27 mouse cellular contexts compared by ENCODE assay signal in the genomic region with DNA sequence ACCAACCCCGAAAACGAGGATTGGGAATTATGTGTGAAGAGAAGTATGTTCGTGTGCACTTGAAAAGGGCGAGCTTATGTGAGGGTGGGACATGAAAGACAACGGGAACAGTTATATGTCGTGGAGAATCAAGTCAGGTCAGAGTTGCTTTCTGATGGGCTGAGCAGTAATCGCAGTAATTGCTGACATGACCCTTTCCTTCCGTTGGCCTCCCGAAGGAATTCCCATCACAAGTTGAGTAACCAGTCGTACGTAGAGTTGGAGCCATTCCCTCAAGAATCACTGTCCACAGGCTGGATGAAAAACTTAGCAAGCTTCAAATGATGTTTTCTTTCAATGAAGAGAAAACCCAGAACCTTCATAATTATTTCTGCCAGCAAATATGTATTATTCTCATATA. TPM values are rescaled to one million over a fixed set of nuclear protein-coding genes. Genes with fewer than 3 reads are reported as not detected.
DNase-seq lines count a peak whose midpoint lies in the region; ATAC-seq and TF ChIP-seq lines count a peak whose summit lies in the region.
"Had no signal": no experiment of that assay in that cellular context is flagged by ENCODE, and none has a peak within 500 bp of the region (broad histone marks: within the 10 kb centered on the region; RNA-seq: fewer than 3 reads in every experiment).

No protein-coding gene starts in this region.

- no peak overlapping the region for H3K27ac ChIP-seq in liver, adult 2 months (replicated peaks; ENCODE audit: insufficient read depth, low read depth, low read length)
- no peak overlapping the region for H3K27ac ChIP-seq in liver, postnatal 0 days (ENCODE audit: low read depth)
- H3K27ac ChIP-seq in hindbrain, embryonic 13.5 days, result no peak overlapping the region
- H3K27ac ChIP-seq: embryonic facial prominence, embryonic 13.5 days; forebrain, embryonic 10.5 days; forebrain, embryonic 13.5 days; heart, adult 2 months; heart, embryonic 10.5 days; heart, embryonic 13.5 days; hindbrain, embryonic 12.5 days; intestine, embryonic 15.5 days had no signal

- H3K4me3 ChIP-seq in liver, adult 2 months (ENCODE audit: insufficient read depth, low read depth, low read length), result no peak overlapping the region
- H3K4me3 ChIP-seq in liver, postnatal 0 days (ENCODE audit: low read depth, low read length), result no peak overlapping the region
- no peak overlapping the region for H3K4me3 ChIP-seq in hindbrain, embryonic 13.5 days
- H3K4me3 ChIP-seq: embryonic facial prominence, embryonic 13.5 days; forebrain, embryonic 10.5 days; forebrain, embryonic 13.5 days; heart, adult 2 months; heart, embryonic 10.5 days; heart, embryonic 13.5 days; hindbrain, embryonic 12.5 days; intestine, embryonic 15.5 days had no signal

- TF ChIP-seq CTCF in liver, adult 2 months (IDR thresholded peaks at IDR 0.05; ENCODE audit: low read depth, low read length), result no peak
- no peak for TF ChIP-seq CTCF in liver, postnatal 0 days (IDR thresholded peaks at IDR 0.05; ENCODE audit: low read depth)

- DNase-seq in adrenal gland, postnatal 10 days, result peak; percentile 14
- DNase-seq in adrenal gland, adult (ENCODE audit: inconsistent age in 2 of 2, low spot score in 1 of 2), result no peak
- DNase-seq in liver, adult 2 months (ENCODE audit: extremely low read depth, low read depth, low spot score), result peak; percentile 7
- DNase-seq in liver, postnatal 0 days, result no peak
- peak; percentile 78 for DNase-seq in adipocyte (ENCODE audit: low spot score)
- no peak for DNase-seq in frontal cortex, adult 2 months (ENCODE audit: extremely low spot score in 1 of 2, low spot score in 1 of 2)
- DNase-seq: adrenal gland, postnatal 14 days; cerebellum, adult 11 months; cerebellum, adult 2 months; cerebellum, adult 9-11 months; cerebellum, postnatal 25 days; forebrain, postnatal 0 days; gastrocnemius, postnatal 25 days; heart, adult 2 months; heart, postnatal 14 days had no signal

- H3K4me1 ChIP-seq in liver, adult 2 months (ENCODE audit: control insufficient read depth, insufficient read depth, low read length), result no peaks in the 10 kb centered on the region
- no peaks in the 10 kb centered on the region for H3K4me1 ChIP-seq in liver, postnatal 0 days (ENCODE audit: insufficient read depth)
- no peaks in the 10 kb centered on the region for H3K4me1 ChIP-seq in hindbrain, embryonic 13.5 days (replicated peaks)
- H3K4me1 ChIP-seq: forebrain, embryonic 10.5 days; forebrain, embryonic 13.5 days; heart, embryonic 10.5 days; heart, embryonic 13.5 days; hindbrain, embryonic 12.5 days; intestine, embryonic 15.5 days had no signal

- no peak overlapping the region for H3K4me2 ChIP-seq in liver, postnatal 0 days (ENCODE audit: low read depth, low read length)
- H3K4me2 ChIP-seq in hindbrain, embryonic 13.5 days, result no peak overlapping the region
- H3K4me2 ChIP-seq: embryonic facial prominence, embryonic 13.5 days; forebrain, embryonic 13.5 days; heart, embryonic 13.5 days; hindbrain, embryonic 12.5 days; intestine, embryonic 15.5 days had no signal

- H3K9ac ChIP-seq in liver, adult 2 months (ENCODE audit: low read depth, low read length), result no peak overlapping the region
- no peak overlapping the region for H3K9ac ChIP-seq in liver, postnatal 0 days (replicated peaks)
- no peak overlapping the region for H3K9ac ChIP-seq in hindbrain, embryonic 13.5 days
- H3K9ac ChIP-seq: embryonic facial prominence, embryonic 13.5 days; forebrain, embryonic 13.5 days; forebrain, postnatal 0 days; heart, embryonic 13.5 days; hindbrain, embryonic 12.5 days; intestine, embryonic 15.5 days had no signal

- 82% methylated on average over 11 of the region's 11 CpGs for WGBS in liver, adult 2 months
- 73% methylated on average over 11 of the region's 11 CpGs for WGBS in liver, postnatal 0 days (ENCODE audit: insufficient replicate concordance)
- 83% methylated on average over 11 of the region's 11 CpGs for WGBS in hindbrain, embryonic 13.5 days

- no peak for TF ChIP-seq EP300 in liver, postnatal 0 days (IDR thresholded peaks at IDR 0.05; ENCODE audit: low read depth)

- no peak for ATAC-seq in liver, postnatal 0 days
- no peak for ATAC-seq in hindbrain, embryonic 13.5 days (ENCODE audit: low FRiP score)
- ATAC-seq: forebrain, embryonic 13.5 days; forebrain, postnatal 0 days; hindbrain, embryonic 16.5 days; intestine, embryonic 15.5 days had no signal

- no peak for TF ChIP-seq POLR2A in liver, adult 2 months (IDR thresholded peaks at IDR 0.05; ENCODE audit: extremely low read depth, insufficient read depth, low read length)

- H3K36me3 ChIP-seq in liver, adult 2 months (ENCODE audit: control insufficient read depth, insufficient read depth, low read length), result no peaks in the 10 kb centered on the region
- H3K36me3 ChIP-seq in liver, postnatal 0 days (replicated peaks; ENCODE audit: insufficient read depth, low read length), result no peaks in the 10 kb centered on the region
- no peaks in the 10 kb centered on the region for H3K36me3 ChIP-seq in hindbrain, embryonic 13.5 days
- H3K36me3 ChIP-seq: embryonic facial prominence, embryonic 13.5 days; forebrain, embryonic 10.5 days; G1E; heart, embryonic 10.5 days; heart, embryonic 13.5 days; hindbrain, embryonic 12.5 days; intestine, embryonic 15.5 days had no signal

- no peaks in the 10 kb centered on the region for H3K27me3 ChIP-seq in liver, adult 2 months (ENCODE audit: control insufficient read depth, insufficient read depth, low read length)
- no peaks in the 10 kb centered on the region for H3K27me3 ChIP-seq in liver, postnatal 0 days (ENCODE audit: insufficient read depth, low read length)
- no peaks in the 10 kb centered on the region for H3K27me3 ChIP-seq in hindbrain, embryonic 13.5 days
- H3K27me3 ChIP-seq: forebrain, embryonic 13.5 days; heart, embryonic 13.5 days; hindbrain, embryonic 12.5 days; intestine, embryonic 15.5 days had no signal

- no peaks in the 10 kb centered on the region for H3K79me2 ChIP-seq in liver, adult 2 months (ENCODE audit: control insufficient read depth, insufficient read depth, low read length)

- no peaks in the 10 kb centered on the region for H3K9me3 ChIP-seq in liver, postnatal 0 days (ENCODE audit: low read length)
- no peaks in the 10 kb centered on the region for H3K9me3 ChIP-seq in hindbrain, embryonic 13.5 days
- H3K9me3 ChIP-seq: embryonic facial prominence, embryonic 13.5 days; forebrain, embryonic 10.5 days; forebrain, embryonic 13.5 days; heart, embryonic 10.5 days; heart, embryonic 13.5 days; hindbrain, embryonic 12.5 days; intestine, embryonic 15.5 days had no signal

RNA-seq across cellular contexts. Expression of gene Ank3, which starts 13.9 kb away (rescaled TPM):
- total RNA-seq in adrenal gland, postnatal 10 days (2021), result 10 to 100 TPM; 18.5 to 31.6 TPM
- 31.0 and 37.5 TPM in 2 replicates for total RNA-seq in liver, adult 2 months (2014; rRNA removed)
- polyA plus RNA-seq in liver, adult 2 months (2012; rRNA removed), result 2.9 and 3.1 TPM in 2 replicates
- 7.1 and 7.6 TPM in 2 replicates for polyA plus RNA-seq in liver, postnatal 0 days (2015; fragmentation: Nextera tagmentation; extraction: Ambion mirVana)
- polyA plus RNA-seq in frontal cortex, adult 2 months (2012; rRNA removed), result 159 and 173 TPM in 2 replicates
- 114 TPM in 2 replicates for polyA plus RNA-seq in hindbrain, embryonic 13.5 days (2015; fragmentation: Nextera tagmentation; extraction: Ambion mirVana)
- total RNA-seq: hematopoietic stem cell, adult 5-6 weeks had no signal
- polyA plus RNA-seq: G1E had no signal

RNA-seq across cellular contexts. Expression of gene Cdk1, which starts 31.9 kb away (rescaled TPM):
- total RNA-seq in adrenal gland, postnatal 10 days (2021), result 10 to 100 TPM; 48.5 to 50.1 TPM
- 4.9 and 10.7 TPM in 2 replicates for total RNA-seq in liver, adult 2 months (2014; rRNA removed)
- polyA plus RNA-seq in liver, adult 2 months (2012; rRNA removed), result 1.8 and 2.6 TPM in 2 replicates
- 153 and 171 TPM in 2 replicates for polyA plus RNA-seq in liver, postnatal 0 days (2015; fragmentation: Nextera tagmentation; extraction: Ambion mirVana)
- 2.0 and 2.2 TPM in 2 replicates for polyA plus RNA-seq in frontal cortex, adult 2 months (2012; rRNA removed)
- 99.4 and 113 TPM in 2 replicates for polyA plus RNA-seq in hindbrain, embryonic 13.5 days (2015; fragmentation: Nextera tagmentation; extraction: Ambion mirVana)
- total RNA-seq: gastrocnemius, adult 8-10 months had no signal

Comparison
In these comparisons a context has a peak if more than half of its experiments do, and no peak if none do; other contexts are left out.
1. DNase-seq: peak in adrenal gland, postnatal 10 days (single experiment), liver, adult 2 months (single experiment) and adipocyte (single experiment); none in adrenal gland, adult (0 of 2), liver, postnatal 0 days (single experiment) and frontal cortex, adult 2 months (0 of 2).
2. RNA of gene Cdk1, which starts 31.9 kb away (polyA plus RNA-seq): 153 to 171 TPM in liver, postnatal 0 days and 99.4 to 113 TPM in hindbrain, embryonic 13.5 days; 2.0 to 2.2 TPM in frontal cortex, adult 2 months and 1.8 to 2.6 TPM in liver, adult 2 months; every median in the first group is over 10 times any median in the second.
3. RNA of gene Ank3, which starts 13.9 kb away (polyA plus RNA-seq): 159 to 173 TPM in frontal cortex, adult 2 months and 114 TPM in hindbrain, embryonic 13.5 days; 7.1 to 7.6 TPM in liver, postnatal 0 days and 2.9 to 3.1 TPM in liver, adult 2 months; every median in the first group is over 10 times any median in the second.